Comparison of ENCODE assay signal across 12 mouse cellular contexts in the genomic region with DNA sequence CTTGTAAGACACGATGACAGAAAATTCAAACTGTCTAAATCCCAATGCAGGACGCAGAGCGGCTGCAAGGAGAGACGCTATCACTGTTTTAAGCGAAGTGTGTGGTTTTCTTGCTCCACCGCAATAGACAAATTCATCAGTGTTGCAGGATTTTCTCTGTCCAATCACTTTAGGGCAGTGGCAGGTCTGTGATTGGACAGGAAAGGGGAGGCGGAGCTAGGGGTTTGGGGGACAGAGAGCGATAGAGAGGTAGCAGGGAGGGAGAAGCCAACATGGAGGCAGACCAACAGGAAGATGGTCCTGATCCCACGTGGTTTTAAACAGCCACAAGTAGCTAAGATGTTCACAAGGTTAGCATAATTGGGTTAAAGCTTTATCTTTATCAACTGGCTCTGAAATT.
"Had no signal": no experiment of that assay in that cellular context is flagged by ENCODE, and none has a peak within 500 bp of the region (broad histone marks: within the 10 kb centered on the region; RNA-seq: fewer than 3 reads in every experiment).

No protein-coding gene starts in this region.

- DNase-seq: lung, adult 18-20 months; lung, embryonic 14.5 days; lung, postnatal 10 days; lung, postnatal 4 days; midbrain, embryonic 14.5 days; right cerebral cortex, postnatal 25 days; right cerebral cortex, postnatal 4 days; spleen, adult 18-20 months; thymus, adult 18-20 months; thymus, postnatal 25 days had no signal

- ATAC-seq: liver, embryonic 12.5 days; midbrain, embryonic 16.5 days had no signal
